Mouse (Mus musculus): ENCODE measurements around the gene Zfp429. TPM values are rescaled to one million over a fixed set of nuclear protein-coding genes. Genes with fewer than 3 reads are reported as not detected.

Gene Zfp429
- total RNA-seq (2023), result 19.0 TPM

GRCm38 (mm10) chr13:67399183-67399903, at the start of gene Zfp429:
Gene Zfp429, minus strand, starts transcription at chr13:67399819.

GRCm38 (mm10) chr13:67421207-67421857, 21.7 kb upstream of the Zfp429 start, which contains the start of gene Zfp459:
Gene Zfp459, minus strand, starts transcription at chr13:67421418.

GRCm38 (mm10) chr13:67375050-67375911, 24.3 kb downstream of the Zfp429 start, which contains the start of the genes Gm28041 and Zfp456:
Gene Gm28041, minus strand, starts transcription at chr13:67375733.
Gene Zfp456, minus strand, starts transcription at chr13:67375810.

GRCm38 (mm10) chr13:67360131-67360744, 39.4 kb downstream of the Zfp429 start, which contains the start of the genes Gm28044 and Zfp953:
Gene Gm28044, minus strand, starts transcription at chr13:67360536.
Gene Zfp953, minus strand, starts transcription at chr13:67360605.

Other genes starting within 250 kb of the Zfp429 start
- gene Rsl1, start 226.6 kb downstream of the Zfp429 start, total RNA-seq (2023), result 8.6 TPM
- 1.3 TPM for gene Zfp455, start 205.3 kb downstream of the Zfp429 start, total RNA-seq (2023)
- gene Zfp458, start 121.4 kb downstream of the Zfp429 start, total RNA-seq (2023), result 2.2 TPM
- gene Zfp457, start 93.3 kb downstream of the Zfp429 start, total RNA-seq (2023), result 1.4 TPM
- gene Zfp595, start 67.2 kb downstream of the Zfp429 start, total RNA-seq (2023), result 12.2 TPM
- gene Gm28044, start 39.3 kb downstream of the Zfp429 start, total RNA-seq (2023), result not detected
- 9.0 TPM for gene Zfp953, start 39.2 kb downstream of the Zfp429 start, total RNA-seq (2023)
- 3.4 TPM for gene Gm28041, start 24.1 kb downstream of the Zfp429 start, total RNA-seq (2023)
- 7.4 TPM for gene Zfp456, start 24.0 kb downstream of the Zfp429 start, total RNA-seq (2023)
- gene Zfp459, start 21.6 kb upstream of the Zfp429 start, total RNA-seq (2023), result 3.3 TPM
- 14.4 TPM for gene Zfp874a, start 51.8 kb upstream of the Zfp429 start, total RNA-seq (2023)
- 25.2 TPM for gene Zfp874b, start 84.4 kb upstream of the Zfp429 start, total RNA-seq (2023)
- 13.9 TPM for gene Zfp58, start 100.7 kb upstream of the Zfp429 start, total RNA-seq (2023)
- not detected for gene Gm26965, start 126.3 kb upstream of the Zfp429 start, total RNA-seq (2023)
- gene Zfp87, start 126.4 kb upstream of the Zfp429 start, total RNA-seq (2023), result 21.2 TPM
- 12.6 TPM for gene Zfp748, start 154.0 kb upstream of the Zfp429 start, total RNA-seq (2023)
- gene Zfp729b, start 209.9 kb upstream of the Zfp429 start, total RNA-seq (2023), result 19.2 TPM
- not detected for gene Gm49345, start 237.9 kb upstream of the Zfp429 start, total RNA-seq (2023)
- gene Zfp729a, start 238.0 kb upstream of the Zfp429 start, total RNA-seq (2023), result 10.6 TPM